Mouse (Mus musculus) lung, embryonic 15.5 days (tissue): ENCODE results near the gene Gmfg. TPM values are rescaled to one million over a fixed set of nuclear protein-coding genes. Genes with fewer than 3 reads are reported as not detected.

Experiments used
- ATAC-seq: fragments of 200-750 bp; cut with Nextera tagmentation; 2 replicates; pipeline ENCODE4 v1.8.0; 2017; ENCODE audit warnings: moderate number of reproducible peaks, borderline replicate concordance; ENCODE audit not compliant: low FRiP score, low TSS enrichment; ENCODE audit errors: extremely low read depth
- H3K27ac ChIP-seq: fragments of 300-500 bp; sonication (generic); 2 replicates; pipeline ENCODE4 v1.5.1; 2015; ENCODE audit warnings: moderate library complexity, mild to moderate bottlenecking, inconsistent platforms
- H3K27me3 ChIP-seq: fragments of 300-500 bp; sonication (generic); 2 replicates; pipeline ENCODE4 v1.6.1; 2015; ENCODE audit warnings: inconsistent platforms
- H3K36me3 ChIP-seq: fragments of 300-500 bp; sonication (generic); 2 replicates; pipeline ENCODE4 v1.6.1; 2015; ENCODE audit warnings: inconsistent platforms
- H3K4me1 ChIP-seq: fragments of 300-500 bp; sonication (generic); 2 replicates; pipeline ENCODE4 v1.6.1; 2015; ENCODE audit warnings: inconsistent platforms
- H3K4me2 ChIP-seq: fragments of 300-500 bp; sonication (generic); 2 replicates; pipeline ENCODE4 v1.6.1; 2015; ENCODE audit warnings: inconsistent platforms, mild to moderate bottlenecking, moderate library complexity
- H3K4me3 ChIP-seq: fragments of 300-500 bp; sonication (generic); 2 replicates; pipeline ENCODE4 v1.5.1; 2015; ENCODE audit warnings: mild to moderate bottlenecking, inconsistent platforms
- H3K9ac ChIP-seq: fragments of 300-500 bp; sonication (generic); 2 replicates; pipeline ENCODE4 v1.6.1; 2015; ENCODE audit warnings: inconsistent platforms
- H3K9me3 ChIP-seq: fragments of 300-500 bp; sonication (generic); 2 replicates; pipeline ENCODE4 v1.6.1; 2016; ENCODE audit warnings: inconsistent platforms
- WGBS: fragments of 180-500 bp; shearing (Covaris S2); methylation state at CpG from one replicate; pipeline ENCODE4 v1.1.7; 2015; 5-methylcytosine and 5-hydroxymethylcytosine counted together
- polyA plus RNA-seq: library from polyadenylated mRNA; unstranded; fragments of >200 nt; fragmentation: Nextera tagmentation; extraction: Ambion mirVana; gene quantifications from 2 replicates; pipeline ENCODE4 v1.2.1, GENCODE M21; 2015

Gmfg gene
- polyA plus RNA-seq, 1 experiment from 2014 or later: 38.9 TPM

DNA sequence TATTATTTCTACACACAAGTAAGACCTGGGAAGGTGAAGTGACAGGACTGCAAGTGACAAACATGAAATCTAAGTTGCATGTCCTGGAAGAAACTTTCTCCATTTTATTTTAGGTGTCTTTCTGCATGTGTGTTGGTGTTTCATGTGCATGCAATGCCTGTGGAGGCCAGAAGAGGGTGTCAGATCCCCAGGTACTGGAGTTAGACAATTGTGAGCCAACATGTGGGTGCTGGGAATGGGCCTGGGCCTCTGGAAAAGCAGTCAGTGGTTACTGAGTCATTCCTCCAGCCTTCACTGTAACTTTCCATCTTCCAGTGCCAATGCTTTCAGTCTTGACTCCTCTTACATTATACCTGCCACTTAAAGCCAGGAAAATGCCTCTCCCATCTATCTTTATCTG lies 19.9 kb upstream of the Gmfg start:
- peaks cover 72% of the 10 kb centered on the region for H3K36me3 ChIP-seq
- 0 out of 2 replicates have a peak, but pooled peaks cover 10% of the 10 kb centered on the region for H3K4me1 ChIP-seq
- no peak for ATAC-seq
- no peak overlapping the region for H3K27ac ChIP-seq
- H3K27me3 ChIP-seq: no peaks in the 10 kb centered on the region
- no peak overlapping the region for H3K4me2 ChIP-seq
- no peak overlapping the region for H3K4me3 ChIP-seq
- no peak overlapping the region for H3K9ac ChIP-seq
- no peaks in the 10 kb centered on the region for H3K9me3 ChIP-seq

DNA sequence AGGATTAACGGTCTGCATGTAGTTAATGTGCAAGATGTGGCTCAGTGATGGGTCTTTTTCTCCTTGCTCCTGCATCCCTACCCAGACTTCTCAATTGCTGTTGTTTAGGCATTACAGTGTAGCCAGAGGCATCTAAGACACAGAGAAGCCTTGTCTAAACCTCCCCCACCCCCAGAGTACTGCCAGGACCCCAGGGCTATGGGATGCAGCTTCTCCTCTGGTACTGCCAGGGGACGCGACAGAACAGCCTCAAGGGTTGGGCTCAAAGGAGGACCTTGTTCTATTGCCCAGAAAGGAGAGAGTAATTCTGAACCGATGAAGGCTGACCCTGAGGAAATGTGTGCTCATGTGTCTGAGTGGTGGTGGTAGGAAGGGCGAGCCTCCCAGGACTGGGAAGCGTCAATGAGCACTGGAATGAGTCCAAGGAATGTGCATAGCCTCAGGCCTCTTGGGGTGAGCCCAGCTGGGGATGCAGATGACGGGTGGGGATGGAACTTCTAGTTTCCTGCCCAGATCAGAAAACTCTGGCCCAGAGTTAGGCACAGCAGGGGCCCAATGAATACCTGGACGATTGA lies 19.1 kb upstream of the Gmfg start:
- Histone ChIP-seq H3K9ac (no peak overlapping the region), H3K27me3 (no peaks in the 10 kb centered on the region), H3K36me3 (peaks cover 72% of the 10 kb centered on the region), H3K9me3 (no peaks in the 10 kb centered on the region), H3K4me3 (no peak overlapping the region), H3K4me1 (0 out of 2 replicates have a peak, but pooled peaks cover 10% of the 10 kb centered on the region), H3K27ac (0 out of 2 replicates have a peak overlapping the region, but pooled peaks have one; percentile 26), H3K4me2 (no peak overlapping the region)
- peak; percentile 81; the same call in 1 of the 2 replicates for ATAC-seq
- WGBS: 55% methylated on average over 8 of the region's 8 CpGs

DNA sequence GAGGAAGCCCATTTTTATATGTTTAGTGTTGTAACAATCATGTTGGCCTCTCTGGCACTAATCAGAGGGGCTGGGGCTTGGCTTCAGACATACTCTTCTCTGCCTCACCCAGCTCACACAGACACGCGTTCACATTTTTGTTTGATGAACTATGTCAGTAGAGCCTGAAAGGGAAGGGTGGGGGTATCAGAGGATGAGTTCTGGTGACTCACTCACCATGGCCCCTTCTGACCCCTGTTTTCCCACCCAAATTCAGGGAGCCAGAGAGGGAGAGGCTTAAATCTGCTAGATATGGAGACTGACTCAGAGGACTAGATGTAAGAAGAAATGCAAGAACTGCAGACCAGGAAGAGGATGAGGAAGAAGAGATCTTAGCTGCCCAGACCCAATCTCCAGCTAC lies 17.8 kb upstream of the Gmfg start:
- Histone ChIP-seq H3K9me3 (no peaks in the 10 kb centered on the region), H3K27me3 (no peaks in the 10 kb centered on the region), H3K36me3 (peaks cover 67% of the 10 kb centered on the region), H3K9ac (no peak overlapping the region), H3K4me3 (no peak overlapping the region), H3K27ac (no peak overlapping the region), H3K4me1 (0 out of 2 replicates have a peak, but pooled peaks cover 10% of the 10 kb centered on the region), H3K4me2 (no peak overlapping the region)
- no peak for ATAC-seq
- 100% methylated on average over 2 of the region's 2 CpGs for WGBS

DNA sequence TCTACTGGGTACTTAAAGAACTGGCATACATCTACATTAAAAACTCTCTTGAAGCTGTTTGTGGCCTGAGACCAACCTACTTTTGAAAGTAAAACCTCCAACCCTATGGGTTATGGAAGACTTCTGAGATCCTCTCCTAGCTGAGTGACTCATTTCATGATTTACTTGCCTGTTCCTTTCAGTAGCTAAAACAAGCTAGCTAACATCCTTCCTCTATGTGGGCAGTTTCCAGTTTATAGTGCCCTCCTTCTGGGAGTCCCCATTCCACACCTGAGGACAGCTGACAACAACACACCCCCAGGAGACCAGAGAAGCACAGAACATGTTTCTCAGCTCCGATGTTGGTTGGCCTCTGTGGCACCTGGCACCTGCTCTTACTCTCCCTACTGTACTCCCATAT lies 14.2 kb upstream of the Gmfg start:
- no peaks in the 10 kb centered on the region for H3K27me3 ChIP-seq
- H3K36me3 ChIP-seq: peaks cover 48% of the 10 kb centered on the region

DNA sequence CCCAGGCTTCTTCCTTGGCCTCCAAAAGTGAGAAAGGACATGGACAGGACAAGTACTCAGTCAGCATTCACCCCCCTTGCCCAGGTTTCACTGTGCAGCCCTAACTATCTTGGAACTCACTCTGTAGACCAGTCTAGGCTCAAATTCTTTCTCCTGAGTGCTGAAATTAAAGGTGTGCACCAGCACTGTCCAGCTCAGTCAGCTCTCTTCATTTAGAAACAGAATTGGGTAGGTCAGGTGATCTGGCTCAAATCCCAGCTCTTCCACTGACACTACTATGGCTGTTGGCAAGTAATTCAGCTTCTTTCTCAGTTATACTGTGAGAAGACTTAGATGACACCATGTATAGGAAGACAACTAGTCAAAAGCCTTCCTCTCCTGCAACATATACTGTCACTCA lies 9.5 kb upstream of the Gmfg start:
- H3K4me2 ChIP-seq: no peak overlapping the region
- H3K9ac ChIP-seq: no peak overlapping the region
- H3K36me3 ChIP-seq: peaks cover 22% of the 10 kb centered on the region
- H3K27me3 ChIP-seq: no peaks in the 10 kb centered on the region
- H3K27ac ChIP-seq: no peak overlapping the region
- no peak overlapping the region for H3K4me3 ChIP-seq
- peaks cover 8% of the 10 kb centered on the region for H3K4me1 ChIP-seq
- no peak for ATAC-seq
- H3K9me3 ChIP-seq: no peaks in the 10 kb centered on the region

More for the DNA sequence above, 14.2 kb upstream of the Gmfg start:
- WGBS: 92% methylated on average over 1 of the region's 1 CpGs
- no peak overlapping the region for H3K4me2 ChIP-seq
- ATAC-seq: no peak
- 0 out of 2 replicates have a peak, but pooled peaks cover 10% of the 10 kb centered on the region for H3K4me1 ChIP-seq
- no peaks in the 10 kb centered on the region for H3K9me3 ChIP-seq
- no peak overlapping the region for H3K27ac ChIP-seq
- H3K9ac ChIP-seq: no peak overlapping the region
- no peak overlapping the region for H3K4me3 ChIP-seq

DNA sequence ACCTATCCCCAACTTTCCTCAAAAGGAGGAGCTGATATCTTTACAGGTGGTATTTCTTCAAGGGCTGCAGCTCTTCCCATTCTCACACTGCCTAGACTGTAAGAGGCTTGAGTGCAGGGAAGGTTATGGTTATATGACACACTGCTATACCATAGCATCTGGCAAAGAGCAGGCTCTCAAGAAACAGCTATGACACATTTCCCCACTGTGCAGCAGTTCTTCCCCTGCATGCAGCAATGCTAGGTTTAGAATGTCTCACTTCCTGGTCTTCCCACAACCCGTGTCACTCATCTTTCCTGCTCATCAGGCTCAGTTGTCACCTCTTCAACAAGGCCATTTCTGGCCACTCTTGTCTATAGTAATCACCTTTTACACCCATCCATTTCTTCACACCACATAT lies 6.7 kb upstream of the Gmfg start:
- Histone ChIP-seq H3K27me3 (no peaks in the 10 kb centered on the region), H3K4me2 (no peak overlapping the region), H3K36me3 (peaks cover 12% of the 10 kb centered on the region; the same call in 1 of the 2 replicates), H3K4me1 (peaks cover 32% of the 10 kb centered on the region), H3K27ac (no peak overlapping the region), H3K9me3 (no peaks in the 10 kb centered on the region), H3K9ac (no peak overlapping the region), H3K4me3 (no peak overlapping the region)
- ATAC-seq: no peak
- 58% methylated on average over 1 of the region's 1 CpGs for WGBS

DNA sequence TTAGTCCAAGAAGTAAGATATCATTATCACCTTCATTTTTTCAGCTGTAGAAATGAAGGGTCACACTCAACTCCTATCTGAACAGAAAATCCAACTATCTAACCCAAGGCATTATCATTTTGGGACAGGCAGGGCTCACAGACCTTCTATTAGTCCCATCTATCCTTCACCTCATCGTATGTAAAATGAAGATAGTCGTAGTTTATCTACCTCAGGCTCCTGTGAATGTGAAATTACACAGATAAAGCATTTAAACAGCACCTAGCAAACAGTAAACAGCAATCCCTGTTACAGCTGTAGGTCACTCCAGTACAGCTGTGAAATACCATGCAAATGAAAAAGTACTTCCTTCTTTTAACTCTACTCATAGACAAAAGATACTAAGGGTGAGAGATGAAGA lies 5.0 kb upstream of the Gmfg start:
- ATAC-seq: no peak
- Histone ChIP-seq H3K4me1 (peaks cover 36% of the 10 kb centered on the region), H3K4me2 (no peak overlapping the region), H3K27ac (no peak overlapping the region), H3K9ac (no peak overlapping the region), H3K27me3 (no peaks in the 10 kb centered on the region), H3K9me3 (no peaks in the 10 kb centered on the region), H3K36me3 (peaks cover 12% of the 10 kb centered on the region; the same call in 1 of the 2 replicates), H3K4me3 (no peak overlapping the region)
- WGBS: 87% methylated on average over 2 of the region's 2 CpGs

DNA sequence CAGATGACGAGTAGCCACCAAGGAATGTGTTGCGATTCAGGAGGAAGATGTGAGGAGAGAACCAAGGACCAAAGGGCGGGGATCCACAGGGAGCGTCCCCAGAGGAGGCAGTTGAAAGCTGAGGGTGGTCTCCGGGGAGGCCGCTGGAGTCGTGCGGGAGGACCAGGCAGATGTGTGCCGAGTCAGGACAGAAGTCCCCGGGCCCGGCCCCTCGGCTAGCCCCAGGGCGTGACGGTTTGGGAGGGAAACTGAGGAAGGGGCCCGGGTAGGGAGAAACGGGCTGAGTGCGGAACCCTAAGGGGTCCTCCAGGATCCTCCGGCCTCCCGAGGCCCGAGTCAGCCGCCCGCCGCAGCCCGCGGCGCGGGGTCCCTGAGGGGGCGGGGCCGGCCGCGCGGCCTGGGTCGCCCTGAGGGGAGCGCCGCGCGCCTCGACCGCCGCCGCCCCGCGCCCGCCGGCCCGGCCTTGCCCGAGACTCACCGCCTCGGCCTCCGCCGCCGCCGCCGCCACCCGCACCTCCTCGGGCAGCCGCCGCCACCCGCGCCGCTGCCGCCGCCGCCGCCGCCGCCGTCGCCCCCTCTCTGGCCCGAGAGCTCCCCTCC lies 1.5 kb upstream of the Gmfg start:
- Histone ChIP-seq H3K27me3 (no peaks in the 10 kb centered on the region), H3K4me2 (peak overlapping the region; percentile 83), H3K9me3 (no peaks in the 10 kb centered on the region), H3K9ac (peak overlapping the region; percentile 97), H3K36me3 (peaks cover 8% of the 10 kb centered on the region; the same call in 1 of the 2 replicates), H3K4me3 (peak overlapping the region; percentile 94), H3K27ac (0 out of 2 replicates have a peak overlapping the region, but pooled peaks have one; percentile 24), H3K4me1 (peaks cover 39% of the 10 kb centered on the region)
- ATAC-seq: peak; percentile 36
- WGBS: 1% methylated on average over 20 of the region's 70 CpGs

DNA sequence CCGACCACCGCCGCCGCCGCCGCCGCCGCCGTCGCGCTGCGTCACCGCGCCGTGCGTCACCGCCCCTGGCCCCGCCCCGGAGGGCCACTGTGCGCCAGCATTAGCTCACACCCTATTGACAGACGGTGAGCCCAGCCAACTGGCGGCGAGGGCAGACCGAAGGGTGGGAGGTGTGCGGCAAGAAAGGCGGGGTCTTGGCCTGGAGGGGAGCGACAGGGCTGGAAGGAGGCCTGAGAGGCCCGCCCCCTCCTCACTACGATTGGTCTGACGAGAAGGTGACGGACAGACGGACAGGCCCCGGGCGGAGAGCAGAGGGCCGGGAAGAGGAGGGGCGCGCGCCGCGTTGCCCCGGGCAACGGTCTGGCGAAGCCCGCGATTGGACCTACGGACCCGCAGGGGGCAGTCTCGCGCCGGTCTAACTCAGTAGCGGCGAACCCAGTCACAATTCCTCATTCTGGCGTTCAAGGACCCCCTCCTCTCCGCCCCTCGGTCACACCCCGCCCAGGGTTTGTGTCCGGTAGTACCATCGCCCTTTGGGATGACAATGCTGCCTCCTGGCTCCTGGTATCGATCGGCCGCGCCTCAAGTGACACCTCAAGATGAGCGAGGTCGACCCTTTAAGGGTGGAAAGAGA lies 859 bp upstream of the Gmfg start:
- peaks cover 7% of the 10 kb centered on the region; the same call in 1 of the 2 replicates for H3K36me3 ChIP-seq
- WGBS: under 1% methylated on average over 60 of the region's 64 CpGs
- H3K27me3 ChIP-seq: no peaks in the 10 kb centered on the region
- H3K4me1 ChIP-seq: peaks cover 35% of the 10 kb centered on the region
- ATAC-seq: peak; percentile 99
- peak overlapping the region; percentile 74 for H3K4me2 ChIP-seq
- H3K27ac ChIP-seq: peak overlapping the region; percentile 60
- no peaks in the 10 kb centered on the region for H3K9me3 ChIP-seq
- peak overlapping the region; percentile 94 for H3K4me3 ChIP-seq
- H3K9ac ChIP-seq: peak overlapping the region; percentile 97

DNA sequence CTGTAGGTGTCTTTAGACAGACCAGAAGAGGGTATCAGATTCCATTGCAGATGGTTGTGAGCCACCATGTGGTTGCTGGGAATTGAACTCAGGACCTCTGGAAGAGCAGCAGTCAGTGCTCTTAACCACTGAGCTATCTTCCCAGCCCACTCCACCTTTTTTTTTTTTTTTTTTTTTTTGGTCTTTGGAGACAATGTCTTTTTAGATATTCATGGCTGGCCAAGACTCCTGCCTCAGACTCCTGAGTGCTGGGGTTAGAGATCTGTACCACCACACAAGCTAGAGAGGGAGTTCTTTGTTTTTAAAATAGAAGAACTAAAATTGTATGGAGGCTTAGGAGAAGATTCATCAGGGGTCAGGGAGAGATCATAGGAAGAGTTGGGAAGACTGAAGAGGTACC lies 717 bp downstream of the Gmfg start:
- Histone ChIP-seq H3K9me3 (no peaks in the 10 kb centered on the region), H3K27me3 (no peaks in the 10 kb centered on the region), H3K36me3 (no peaks in the 10 kb centered on the region), H3K4me1 (peaks cover 28% of the 10 kb centered on the region), H3K27ac (no peak overlapping the region), H3K4me2 (no peak overlapping the region), H3K4me3 (no peak overlapping the region), H3K9ac (no peak overlapping the region)
- no peak for ATAC-seq

DNA sequence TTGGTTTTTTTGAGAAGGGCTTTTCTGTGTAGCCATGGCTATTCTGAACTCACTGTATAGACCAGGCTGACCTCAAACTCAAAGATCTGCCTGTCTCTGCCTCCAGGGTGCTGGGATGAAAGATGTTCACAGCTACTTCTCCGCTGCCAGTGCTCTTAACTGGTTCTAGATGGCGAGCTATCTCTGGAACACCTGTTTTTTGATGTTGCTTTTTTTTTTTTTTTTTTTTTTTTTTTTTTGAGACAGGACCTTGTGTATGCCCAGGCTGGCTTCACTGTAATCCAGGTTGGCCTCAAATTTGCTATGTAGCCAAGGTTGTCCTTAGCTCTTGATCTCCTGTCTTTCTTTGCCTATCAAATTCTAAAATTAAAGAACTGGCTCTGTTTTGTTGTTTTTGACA lies 1.5 kb downstream of the Gmfg start:
- 52% methylated on average over 2 of the region's 2 CpGs for WGBS
- Histone ChIP-seq H3K27me3 (no peaks in the 10 kb centered on the region), H3K9me3 (no peaks in the 10 kb centered on the region), H3K9ac (no peak overlapping the region), H3K4me3 (no peak overlapping the region), H3K4me1 (peaks cover 24% of the 10 kb centered on the region), H3K36me3 (no peaks in the 10 kb centered on the region), H3K27ac (no peak overlapping the region), H3K4me2 (no peak overlapping the region)
- ATAC-seq: no peak

DNA sequence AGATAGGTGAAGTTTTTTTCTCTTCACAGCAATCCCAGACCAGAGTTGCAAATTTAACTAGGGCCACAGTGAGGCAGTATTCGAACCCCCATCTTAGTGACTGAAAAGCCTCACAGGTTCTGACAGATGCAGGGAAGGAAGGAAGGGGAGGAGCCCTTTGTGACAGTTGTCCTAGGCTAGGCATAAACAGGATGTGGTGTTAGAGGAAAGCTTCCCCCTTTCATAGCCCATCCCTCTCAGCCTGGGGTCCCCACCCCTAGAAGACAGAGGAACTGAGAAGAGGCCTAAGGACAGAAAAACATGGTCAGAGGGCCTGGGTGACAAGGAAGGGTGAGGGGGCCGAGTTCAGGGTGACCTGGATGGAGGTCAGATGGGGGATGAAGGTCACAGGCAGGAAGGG lies 3.5 kb downstream of the Gmfg start:
- Histone ChIP-seq H3K36me3 (no peaks in the 10 kb centered on the region), H3K4me3 (0 out of 2 replicates have a peak overlapping the region, but pooled peaks have one; percentile 4), H3K9me3 (no peaks in the 10 kb centered on the region), H3K4me1 (peaks cover 6% of the 10 kb centered on the region), H3K4me2 (peak overlapping the region; percentile 26; the same call in 1 of the 2 replicates), H3K27ac (peak overlapping the region; percentile 63; the same call in 1 of the 2 replicates), H3K9ac (no peak overlapping the region; the same call in 1 of the 2 replicates), H3K27me3 (no peaks in the 10 kb centered on the region)
- WGBS: 33% methylated on average over 2 of the region's 2 CpGs
- ATAC-seq: no peak
